Mouse (Mus musculus) heart, postnatal 0 days (tissue): Measurements from ENCODE around the gene Tet1. TPM values are rescaled to one million over a fixed set of nuclear protein-coding genes. Genes with fewer than 3 reads are reported as not detected.

Experiments
- ATAC-seq: fragments of 200-750 bp; cut with Nextera tagmentation; 2 replicates; pipeline ENCODE4 v1.8.0; 2017; ENCODE audit warnings: low read depth, moderate number of reproducible peaks, moderate library complexity; ENCODE audit not compliant: insufficient read depth
- DNase-seq: peaks from one replicate; pipeline ENCODE4 v3.0.0-alpha.2; 2016; ENCODE audit warnings: low spot score
- H3K27ac ChIP-seq: fragments of 300-500 bp; sonication (generic); 2 replicates; pipeline ENCODE4 v1.5.1; 2014; ENCODE audit warnings: low read depth, mild to moderate bottlenecking
- H3K27me3 ChIP-seq: fragments of 300-500 bp; sonication (generic); 2 replicates; pipeline ENCODE4 v1.6.1; 2014; ENCODE audit warnings: low read length, mixed read lengths; ENCODE audit not compliant: control insufficient read depth, insufficient read depth
- H3K36me3 ChIP-seq: fragments of 300-500 bp; sonication (generic); replicated peaks from 2 replicates; pipeline ENCODE4 v1.6.1; 2014; ENCODE audit warnings: low read length, mixed read lengths; ENCODE audit not compliant: control insufficient read depth, insufficient read depth
- H3K4me1 ChIP-seq: fragments of 300-500 bp; sonication (generic); 2 replicates; pipeline ENCODE4 v1.6.1; 2014; ENCODE audit warnings: antibody characterized with exemption; ENCODE audit not compliant: control insufficient read depth, insufficient read depth
- H3K4me2 ChIP-seq: fragments of 300-500 bp; sonication (generic); 2 replicates; pipeline ENCODE4 v1.6.1; 2014; ENCODE audit warnings: low read depth, mild to moderate bottlenecking, low read length, moderate library complexity
- H3K4me3 ChIP-seq: fragments of 300-500 bp; sonication (generic); 2 replicates; pipeline ENCODE4 v1.5.1; 2014; ENCODE audit warnings: low read depth, low read length
- H3K9ac ChIP-seq: fragments of 300-500 bp; sonication (generic); replicated peaks from 2 replicates; pipeline ENCODE4 v1.6.1; 2014; ENCODE audit warnings: low read depth, low read length, mixed read lengths
- H3K9me3 ChIP-seq: fragments of 300-500 bp; sonication (generic); replicated peaks from 2 replicates; pipeline ENCODE4 v1.6.1; 2016; ENCODE audit warnings: low read length; ENCODE audit not compliant: control insufficient read depth
- CTCF ChIP-seq: IDR thresholded peaks from 2 replicates; pipeline ENCODE4 v1.5.1; 2016; ENCODE audit warnings: antibody characterized with exemption, control low read depth, low read depth
- EP300 ChIP-seq: IDR thresholded peaks from 2 replicates; pipeline ENCODE4 v1.6.1; 2016; ENCODE audit warnings: antibody characterized with exemption, low read depth
- WGBS: fragments of 180-500 bp; shearing (Covaris S2); extraction: QIAGEN DNeasy Blood & Tissue Kit; methylation state at CpG from one replicate; pipeline ENCODE4 v1.1.7; 2014; 5-methylcytosine and 5-hydroxymethylcytosine counted together
- polyA plus RNA-seq: library from polyadenylated mRNA; unstranded; fragments of >200 nt; fragmentation: Nextera tagmentation; extraction: Ambion mirVana; gene quantifications from 2 replicates; pipeline ENCODE4 v1.2.1, GENCODE M21; 2015
- total RNA-seq: library from RNA; depleted of rRNA; stranded (reverse); fragments of >200 nt; gene quantifications from 2 replicates; pipeline ENCODE4 v1.2.3, GENCODE M21; 2014; ENCODE audit warnings: low replicate concordance

Gene Tet1
- total and polyA plus RNA-seq, 2 experiments from 2014 or later = 17.3 to 19.9 TPM

GRCm38 (mm10) chr10:62847069-62847626, 61.6 kb downstream of the Tet1 start:
- Histone ChIP-seq H3K9me3 (no peaks in the 10 kb centered on the region), H3K9ac (no peak overlapping the region), H3K4me2 (no peak overlapping the region), H3K36me3 (no peaks in the 10 kb centered on the region), H3K4me3 (no peak overlapping the region), H3K27ac (peak overlapping the region; percentile 30; the same call in 1 of the 2 replicates), H3K27me3 (no peaks in the 10 kb centered on the region), H3K4me1 (peaks cover 15% of the 10 kb centered on the region)
- peak; percentile 45 for TF ChIP-seq CTCF
- TF ChIP-seq EP300 = no peak
- DNase-seq (no peak), ATAC-seq (no peak)
- 54% methylated on average over 12 of the region's 12 CpGs for WGBS

GRCm38 (mm10) chr10:62843787-62844491, 64.9 kb downstream of the Tet1 start:
- no peaks in the 10 kb centered on the region for H3K27me3 ChIP-seq
- no peaks in the 10 kb centered on the region for H3K9me3 ChIP-seq
- peak overlapping the region; percentile 20 for H3K4me3 ChIP-seq
- ATAC-seq (peak; percentile 96), DNase-seq (peak; percentile 96)
- H3K27ac ChIP-seq = peak overlapping the region; percentile 94
- H3K4me1 ChIP-seq = peaks cover 15% of the 10 kb centered on the region
- H3K9ac ChIP-seq = peak overlapping the region; percentile 17; the same call in 1 of the 2 replicates
- TF ChIP-seq CTCF (no peak), EP300 (no peak)
- WGBS = 20% methylated on average over 9 of the region's 9 CpGs
- H3K36me3 ChIP-seq = peaks cover 12% of the 10 kb centered on the region
- peak overlapping the region; percentile 46 for H3K4me2 ChIP-seq

- H3K4me3 ChIP-seq = no peak overlapping the region
- H3K9ac ChIP-seq = no peak overlapping the region
- no peak overlapping the region for H3K27ac ChIP-seq
- H3K27me3 ChIP-seq = no peaks in the 10 kb centered on the region
- ATAC-seq (no peak), DNase-seq (no peak)
- no peaks in the 10 kb centered on the region for H3K9me3 ChIP-seq
- H3K4me1 ChIP-seq = peaks cover 15% of the 10 kb centered on the region
- H3K4me2 ChIP-seq = no peak overlapping the region
- TF ChIP-seq EP300 = no peak
- TF ChIP-seq CTCF = no peak
- 84% methylated on average over 10 of the region's 10 CpGs for WGBS
- peaks cover 24% of the 10 kb centered on the region for H3K36me3 ChIP-seq
These were observed 66.8 kb downstream of the Tet1 start for GRCm38 (mm10) chr10:62841901-62842447.

- Histone ChIP-seq H3K27ac (no peak overlapping the region), H3K27me3 (no peaks in the 10 kb centered on the region), H3K36me3 (peaks cover 24% of the 10 kb centered on the region), H3K4me3 (no peak overlapping the region), H3K4me1 (peaks cover 15% of the 10 kb centered on the region), H3K9ac (no peak overlapping the region), H3K9me3 (no peaks in the 10 kb centered on the region), H3K4me2 (no peak overlapping the region)
- DNase-seq (no peak), ATAC-seq (no peak)
- 90% methylated on average over 7 of the region's 7 CpGs for WGBS
- TF ChIP-seq EP300 (no peak), CTCF (no peak)
These were observed 68.1 kb downstream of the Tet1 start for GRCm38 (mm10) chr10:62840687-62841086.

- Histone ChIP-seq H3K4me1 (peaks cover 3% of the 10 kb centered on the region), H3K9me3 (no peaks in the 10 kb centered on the region), H3K4me2 (no peak overlapping the region), H3K27me3 (no peaks in the 10 kb centered on the region), H3K4me3 (no peak overlapping the region), H3K9ac (no peak overlapping the region), H3K27ac (no peak overlapping the region), H3K36me3 (peaks cover 24% of the 10 kb centered on the region)
- TF ChIP-seq CTCF (no peak), EP300 (no peak)
- ATAC-seq = no peak
- DNase-seq = no peak
- 84% methylated on average over 5 of the region's 5 CpGs for WGBS
These were observed 70.8 kb downstream of the Tet1 start for GRCm38 (mm10) chr10:62837987-62838386.
